Mouse (Mus musculus) layer of hippocampus, adult 6 months (tissue): Measurements from ENCODE around the gene Adam8. TPM values are rescaled to one million over a fixed set of nuclear protein-coding genes. Genes with fewer than 3 reads are reported as not detected.

ENCODE experiments used
- long read RNA-seq, 2 experiments: library from polyadenylated mRNA; unstranded; transcript quantifications; one replicate each; pipeline ENCODE4 v2.0.0; 2019 to 2020
- microRNA-seq: library from miRNA; unstranded; fragments of <30 nt; microRNA quantifications from one replicate; pipeline ENCODE4 v1.2.0, GENCODE M21; 2020
- polyA plus RNA-seq: library from polyadenylated mRNA; unstranded; fragments of <200 nt; fragmentation: Nextera tagmentation; gene quantifications from 2 replicates; pipeline ENCODE4 v1.2.3, GENCODE M21; 2021

Adam8 gene
- polyA plus RNA-seq = 0.29 and 0.54 TPM in 2 replicates
- long read RNA-seq, experiment 1 = 0 reads
- long read RNA-seq, experiment 2, partial matches to known transcripts = 0 of 1 reads
- long read RNA-seq, experiment 2, other reads (novel, unspliced or antisense) = 1 of 1 reads

GRCm38 (mm10) chr7:139992406-139992805 is at the start of gene Adam8:
Gene Adam8 (minus strand): TSS chr7:139992562.

DNA sequence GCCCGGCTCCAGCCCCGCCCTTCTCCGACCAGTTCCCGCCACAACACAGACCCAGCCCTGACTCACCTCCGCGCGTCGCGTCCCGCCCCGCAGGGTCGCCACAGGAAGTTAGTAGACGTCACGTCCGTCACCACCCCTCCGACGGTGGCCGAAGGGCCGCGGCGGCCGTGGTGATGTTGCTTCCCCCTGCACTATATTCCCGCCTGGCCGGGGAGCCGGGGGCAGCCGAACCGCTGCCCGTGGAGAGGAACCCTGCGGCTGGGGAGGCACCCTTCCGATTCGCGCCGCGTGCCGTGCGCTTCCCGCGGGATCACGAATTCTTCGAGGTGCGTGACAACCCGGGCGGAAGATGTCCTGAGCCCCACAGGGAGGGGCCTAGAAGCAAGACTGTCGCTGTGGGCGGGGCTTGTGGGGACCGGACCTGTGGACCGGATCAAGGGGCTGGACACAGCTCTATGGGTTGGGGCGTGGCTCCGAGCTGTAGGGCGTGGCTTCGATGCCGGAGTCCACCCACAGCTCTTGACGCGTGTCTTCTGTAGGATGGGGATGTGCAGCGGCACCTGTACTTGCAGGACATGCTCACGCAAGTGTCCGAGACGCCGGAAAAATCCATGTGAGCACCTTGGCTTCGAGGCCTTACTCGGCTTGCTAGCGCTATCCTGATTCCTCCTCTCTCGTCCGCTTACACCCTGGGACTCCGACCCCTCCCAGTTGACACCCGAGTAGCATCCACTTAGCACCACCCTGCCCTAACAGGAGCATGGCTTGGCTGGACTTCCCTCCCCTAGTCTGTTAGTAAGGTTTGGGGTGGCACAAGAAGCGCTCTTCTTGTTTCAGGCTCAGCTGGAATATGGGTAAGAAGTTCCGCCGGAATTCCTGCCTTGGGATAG is 44.2 kb upstream of the Adam8 start, which contains the start of the genes Zfp511 and Tubgcp2:
Zfp511 (plus strand) TSS at position 111 of the 890 bp plus-strand sequence.
Tubgcp2 (minus strand) TSS at position 389 of the 890 bp plus-strand sequence.

GRCm38 (mm10) chr7:139978278-139978892 is 14.0 kb downstream of the Adam8 start, which contains the start of gene 6430531B16Rik:
Gene 6430531B16Rik (minus strand): TSS chr7:139978755.

GRCm38 (mm10) chr7:139943674-139944281 is 48.6 kb downstream of the Adam8 start, which contains the start of gene Utf1:
Gene Utf1 (plus strand): TSS chr7:139943789.

Small RNAs within 50 kb of the gene (microRNA-seq; reads per million reads assigned to microRNA genes)
- gene Mir202 (1.3 reads per million), gene Mir7062 (1.5 reads per million), gene mmu-mir-7686 (not detected)

Other genes starting within 250 kb of the Adam8 start
- gene Adgra1, start 158.4 kb downstream of the Adam8 start, polyA plus RNA-seq = 42.6 and 54.1 TPM in 2 replicates
- 22.3 and 30.2 TPM in 2 replicates for gene Kndc1, start 97.9 kb downstream of the Adam8 start, polyA plus RNA-seq
- not detected in 2 replicates for gene Utf1, start 48.8 kb downstream of the Adam8 start, polyA plus RNA-seq
- 1.6 TPM in 2 replicates for gene 6430531B16Rik, start 13.8 kb downstream of the Adam8 start, polyA plus RNA-seq
- 40.0 and 45.8 TPM in 2 replicates for gene Zfp511, start 43.8 kb upstream of the Adam8 start, polyA plus RNA-seq
- 31.6 and 34.4 TPM in 2 replicates for gene Tubgcp2, start 44.1 kb upstream of the Adam8 start, polyA plus RNA-seq
- not detected in 2 replicates for gene Msx3, start 56.5 kb upstream of the Adam8 start, polyA plus RNA-seq
- 701 and 786 TPM in 2 replicates for gene Caly, start 90.0 kb upstream of the Adam8 start, polyA plus RNA-seq
- not detected in 2 replicates for gene Prap1, start 100.8 kb upstream of the Adam8 start, polyA plus RNA-seq
- 107 and 108 TPM in 2 replicates for gene Fuom, start 109.9 kb upstream of the Adam8 start, polyA plus RNA-seq
- 3.4 and 4.2 TPM in 2 replicates for gene Paox, start 123.2 kb upstream of the Adam8 start, polyA plus RNA-seq
- 139 and 145 TPM in 2 replicates for gene Echs1, start 123.9 kb upstream of the Adam8 start, polyA plus RNA-seq
- gene Mtg1, start 145.0 kb upstream of the Adam8 start, polyA plus RNA-seq = 46.4 and 48.4 TPM in 2 replicates
- 66.3 and 73.0 TPM in 2 replicates for gene Sprn, start 162.3 kb upstream of the Adam8 start, polyA plus RNA-seq
- gene Olfr522, start 172.2 kb upstream of the Adam8 start, polyA plus RNA-seq = not detected in 2 replicates
- gene Olfr523, start 180.7 kb upstream of the Adam8 start, polyA plus RNA-seq = not detected in 2 replicates
- gene Olfr524, start 213.4 kb upstream of the Adam8 start, polyA plus RNA-seq = not detected in 2 replicates
- 0.06 and 0.10 TPM in 2 replicates for gene Cd163l1, start 225.7 kb upstream of the Adam8 start, polyA plus RNA-seq